Mouse (Mus musculus) R1 (cell line): ENCODE measurements around the gene Stk11.

Experiments used
- DNase-seq: peaks from one replicate; pipeline ENCODE4 v3.0.0-alpha.2; 2018; ENCODE audit warnings: low read depth, low spot score

Gene Stk11

GRCm38 (mm10) chr10:80115290-80115943 lies at the start of gene Stk11:
TSS of gene Stk11 (plus strand) at chr10:80115803.
- DNase-seq, result peak; percentile 100

- DNase-seq, result no peak
Observed at GRCm38 (mm10) chr10:80069251-80069650, 46.4 kb upstream of the Stk11 start.

GRCm38 (mm10) chr10:80069948-80070450 lies 45.6 kb upstream of the Stk11 start:
- DNase-seq, result no peak

DNA sequence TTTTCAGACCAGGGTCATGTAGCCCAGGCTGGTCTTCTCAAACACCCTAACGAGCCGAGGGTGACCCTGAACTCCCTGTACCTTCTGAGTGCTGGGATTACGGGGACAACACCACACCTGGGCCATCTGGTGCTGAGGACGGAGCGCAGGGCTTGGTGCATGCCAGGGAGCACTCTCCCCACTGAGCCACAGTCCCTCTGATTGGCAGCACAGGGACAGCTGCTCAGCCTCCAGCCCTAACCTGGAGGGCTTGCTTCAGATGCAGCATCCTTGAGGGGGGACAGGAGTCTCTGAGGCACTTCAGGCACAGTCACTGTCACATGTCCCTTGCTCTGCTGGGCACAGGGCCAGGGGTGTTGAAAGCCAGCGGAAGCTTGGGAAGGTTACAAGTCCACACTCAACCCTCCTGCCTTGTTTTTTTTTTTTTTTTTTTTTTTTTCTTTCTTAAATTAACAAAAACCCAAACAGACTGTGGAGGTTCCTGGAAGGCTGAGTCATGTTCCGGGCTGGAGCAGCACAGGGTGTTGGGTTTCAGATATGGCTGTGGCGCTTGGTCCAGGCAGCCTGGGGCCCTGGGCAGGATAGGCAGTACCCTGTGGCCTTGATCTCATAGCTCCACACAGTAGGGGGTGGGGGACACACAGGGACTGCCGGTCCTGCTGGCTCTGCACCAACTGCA lies 44.6 kb upstream of the Stk11 start:
- DNase-seq, result no peak

DNA sequence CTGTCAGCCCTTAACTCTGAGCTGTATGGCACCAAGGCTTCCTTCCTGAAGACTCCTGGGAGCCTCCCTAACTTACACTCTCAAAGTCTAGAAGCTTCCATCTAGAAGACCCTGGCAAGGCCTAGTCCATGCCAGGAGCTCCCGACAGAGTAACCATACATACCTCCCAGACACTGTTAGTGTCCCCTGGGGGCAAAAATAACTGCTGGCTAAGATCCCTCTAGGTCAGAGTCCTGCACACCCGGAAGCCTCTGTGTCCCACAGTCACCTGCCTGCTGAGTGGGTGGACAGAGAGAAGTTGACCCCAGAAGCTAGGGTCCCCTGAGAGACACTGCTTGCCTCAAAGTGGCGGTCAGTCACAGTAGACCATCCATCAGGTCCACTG lies 44.1 kb upstream of the Stk11 start:
- DNase-seq, result no peak

GRCm38 (mm10) chr10:80072623-80073489 lies 42.7 kb upstream of the Stk11 start:
- DNase-seq, result no peak

- peak; percentile 80 for DNase-seq
Observed at GRCm38 (mm10) chr10:80074813-80075601, 40.6 kb upstream of the Stk11 start.

GRCm38 (mm10) chr10:80075924-80076323 lies 39.7 kb upstream of the Stk11 start:
- DNase-seq, result no peak

- no peak for DNase-seq
Observed at GRCm38 (mm10) chr10:80076386-80076785, 39.2 kb upstream of the Stk11 start.

GRCm38 (mm10) chr10:80077312-80077711 lies 38.3 kb upstream of the Stk11 start:
- no peak for DNase-seq

DNA sequence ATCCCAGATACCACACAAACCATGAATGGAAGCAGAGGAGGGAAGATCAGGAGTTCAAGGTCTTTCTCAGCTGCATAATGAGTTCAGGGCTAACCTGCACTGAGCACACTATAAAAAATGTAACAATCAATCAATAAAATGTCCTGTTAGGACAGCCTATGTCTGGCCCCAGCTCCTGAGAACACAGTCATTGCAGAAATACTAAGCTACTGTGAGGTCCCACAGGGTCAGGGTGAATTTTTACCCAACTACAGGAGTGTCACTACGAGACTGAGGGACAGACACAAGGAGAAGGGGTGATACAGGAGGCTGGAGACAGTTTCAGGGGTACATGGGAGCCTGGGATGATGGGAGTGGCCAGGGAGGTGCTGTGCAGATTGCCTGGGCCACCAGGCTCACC lies 37.2 kb upstream of the Stk11 start:
- no peak for DNase-seq

GRCm38 (mm10) chr10:80080396-80081070 lies 35.1 kb upstream of the Stk11 start:
- no peak for DNase-seq

DNA sequence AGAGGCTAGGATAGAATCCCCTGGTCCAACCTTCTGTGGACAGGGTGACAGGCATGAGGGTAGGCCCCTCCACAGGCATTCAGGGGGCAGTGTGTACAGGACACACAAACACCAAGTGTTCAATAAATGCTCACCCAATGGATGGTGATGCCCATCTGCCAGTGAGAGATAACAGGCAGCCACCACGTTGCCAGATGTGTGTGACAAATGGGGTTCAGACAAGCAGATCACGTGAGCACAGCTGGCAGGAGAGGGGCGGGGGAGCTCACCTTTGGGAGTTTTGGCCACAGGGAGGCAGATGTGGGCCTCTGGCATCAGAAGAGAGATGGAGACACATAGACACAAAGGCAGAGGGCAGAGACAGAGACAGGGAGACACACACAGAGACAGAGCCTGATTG lies 34.5 kb upstream of the Stk11 start:
- DNase-seq, result no peak

- no peak for DNase-seq
Observed at GRCm38 (mm10) chr10:80084817-80085487, 30.7 kb upstream of the Stk11 start.

DNA sequence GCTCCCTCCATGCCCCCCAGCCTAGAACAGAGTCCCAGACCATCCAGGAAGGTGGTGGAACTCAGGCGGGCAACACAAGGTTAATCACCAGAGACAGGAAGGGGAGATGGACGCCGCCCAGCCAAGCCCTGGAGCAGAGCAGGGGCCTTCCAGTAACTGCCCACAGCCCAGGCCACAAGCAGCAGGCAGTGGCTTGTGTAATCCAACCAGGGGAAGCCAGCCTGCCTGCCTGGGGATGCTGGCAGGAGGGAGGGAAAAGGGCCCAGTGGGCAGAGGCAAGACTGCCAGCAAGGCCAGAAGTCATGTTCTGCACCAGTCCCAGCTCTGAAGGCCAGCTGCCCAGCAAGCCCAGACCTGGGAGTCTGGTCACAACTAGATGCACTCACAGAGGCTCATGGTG lies 28.8 kb upstream of the Stk11 start:
- no peak for DNase-seq

DNA sequence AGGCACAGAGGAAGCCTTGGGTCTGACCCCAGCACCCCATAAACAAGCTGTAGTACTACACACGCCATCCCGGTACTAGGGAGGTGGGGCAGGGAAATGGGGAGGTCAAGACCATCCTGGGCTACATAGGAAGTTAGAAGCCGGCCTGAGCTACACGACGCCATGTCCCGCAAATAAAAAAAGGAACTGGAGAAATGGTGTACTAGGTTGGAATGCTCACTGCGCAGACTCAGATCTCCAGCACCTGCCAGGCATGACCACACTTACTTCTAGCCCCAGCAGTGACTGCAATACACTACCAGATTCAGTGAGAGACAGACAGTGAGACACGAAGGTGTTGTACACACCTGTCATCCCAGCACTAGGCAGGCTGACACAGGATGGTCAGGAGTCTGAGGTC lies 28.1 kb upstream of the Stk11 start:
- DNase-seq, result no peak

DNA sequence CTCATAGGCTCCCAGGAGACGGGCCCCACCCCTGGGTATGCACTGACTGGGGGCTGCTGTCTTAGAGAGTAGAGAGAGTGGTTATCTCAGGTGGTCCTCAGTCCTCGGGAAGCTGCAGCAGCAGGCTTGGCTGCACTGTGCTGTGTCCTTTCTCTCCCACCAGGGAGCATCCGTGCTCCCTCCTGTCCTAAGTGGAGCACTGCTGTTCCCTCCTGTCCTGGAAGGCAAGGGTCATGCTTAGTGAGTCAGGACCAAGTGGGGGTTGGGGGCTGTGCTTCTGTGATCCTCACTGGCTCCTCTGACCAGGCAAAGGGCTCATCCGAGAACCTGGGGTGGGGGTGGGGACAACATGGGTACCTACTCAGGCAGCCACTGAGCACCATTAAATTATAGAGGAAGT lies 26.5 kb upstream of the Stk11 start:
- no peak for DNase-seq

DNA sequence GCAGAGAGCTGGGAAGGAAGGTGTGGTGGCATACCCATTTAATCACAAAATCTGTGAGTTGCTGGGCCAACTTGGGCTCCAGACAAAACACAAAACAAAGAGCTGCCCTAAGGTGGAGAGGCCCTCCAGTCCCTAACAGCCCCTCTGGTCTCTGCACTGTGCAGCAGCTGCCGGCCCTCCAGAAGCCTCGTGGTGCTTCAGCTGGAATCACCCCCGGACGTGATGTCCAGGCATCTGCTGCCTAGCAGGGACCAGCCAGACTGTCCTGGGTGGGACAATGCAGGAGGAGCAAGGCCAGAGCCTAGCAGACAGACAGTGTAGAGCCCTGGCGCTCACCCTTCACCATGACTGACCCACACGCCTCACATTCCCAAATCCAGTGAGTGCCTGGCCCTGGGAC lies 24.1 kb upstream of the Stk11 start:
- DNase-seq, result no peak

GRCm38 (mm10) chr10:80092690-80093089 lies 22.9 kb upstream of the Stk11 start:
- no peak for DNase-seq

- DNase-seq, result no peak
Observed at GRCm38 (mm10) chr10:80094085-80094484, 21.5 kb upstream of the Stk11 start.
